Mouse (Mus musculus) liver, postnatal 0 days (tissue): Measurements from ENCODE around the gene Tango6. TPM values are rescaled to one million over a fixed set of nuclear protein-coding genes. Genes with fewer than 3 reads are reported as not detected.

Experiments used
- ATAC-seq: fragments of 200-750 bp; cut with Nextera tagmentation; 2 replicates; pipeline ENCODE4 v1.8.0; 2017; ENCODE audit warnings: mild to moderate bottlenecking, moderate library complexity
- DNase-seq: peaks from one replicate; pipeline ENCODE4 v3.0.0-alpha.2; 2016
- H3K27ac ChIP-seq: fragments of 300-500 bp; sonication (generic); 2 replicates; pipeline ENCODE4 v1.5.1; 2014; ENCODE audit warnings: antibody characterized with exemption, moderate library complexity, mild to moderate bottlenecking, low read depth
- H3K27me3 ChIP-seq: fragments of 300-500 bp; sonication (generic); 2 replicates; pipeline ENCODE4 v1.6.1; 2014; ENCODE audit warnings: low read length, control low read depth, mixed read lengths; ENCODE audit not compliant: insufficient read depth
- H3K36me3 ChIP-seq: fragments of 300-500 bp; sonication (generic); replicated peaks from 2 replicates; pipeline ENCODE4 v1.6.1; 2014; ENCODE audit warnings: mild to moderate bottlenecking, control low read depth, low read length, moderate library complexity, mixed read lengths; ENCODE audit not compliant: insufficient read depth
- H3K4me1 ChIP-seq: fragments of 300-500 bp; sonication (generic); 2 replicates; pipeline ENCODE4 v1.6.1; 2014; ENCODE audit warnings: antibody characterized with exemption, mild to moderate bottlenecking, control low read depth; ENCODE audit not compliant: insufficient read depth
- H3K4me2 ChIP-seq: fragments of 300-500 bp; sonication (generic); 2 replicates; pipeline ENCODE4 v1.6.1; 2014; ENCODE audit warnings: low read depth, mild to moderate bottlenecking, low read length, moderate library complexity, mixed read lengths
- H3K4me3 ChIP-seq: fragments of 300-500 bp; sonication (generic); 2 replicates; pipeline ENCODE4 v1.5.1; 2014; ENCODE audit warnings: low read depth, low read length
- H3K9ac ChIP-seq: fragments of 300-500 bp; sonication (generic); replicated peaks from 2 replicates; pipeline ENCODE4 v1.6.1; 2014; ENCODE audit warnings: mild to moderate bottlenecking, moderate library complexity
- H3K9me3 ChIP-seq: fragments of 300-500 bp; sonication (generic); 2 replicates; pipeline ENCODE4 v1.6.1; 2016; ENCODE audit warnings: mild to moderate bottlenecking, control low read depth, low read length, mixed read lengths
- CTCF ChIP-seq: sonication (generic); IDR thresholded peaks from 2 replicates; pipeline ENCODE4 v1.5.1; 2016; ENCODE audit warnings: antibody characterized with exemption, low read depth
- EP300 ChIP-seq: IDR thresholded peaks from 2 replicates; pipeline ENCODE4 v1.6.1; 2016; ENCODE audit warnings: antibody characterized with exemption, low read depth, mild to moderate bottlenecking
- WGBS: fragments of 180-500 bp; shearing (Covaris S2); extraction: QIAGEN DNeasy Blood & Tissue Kit; methylation state at CpG from one replicate; pipeline ENCODE4 v1.1.7; 2014; ENCODE audit not compliant: insufficient replicate concordance; 5-methylcytosine and 5-hydroxymethylcytosine counted together
- polyA plus RNA-seq: library from polyadenylated mRNA; unstranded; fragments of >200 nt; fragmentation: Nextera tagmentation; extraction: Ambion mirVana; gene quantifications from 2 replicates; pipeline ENCODE4 v1.2.1, GENCODE M21; 2015

The Tango6 gene
- polyA plus RNA-seq, 1 experiment from 2014 or later = 1.8 TPM

- whole genome bisulfite sequencing = 75% methylated on average over 8 of the region's 8 CpGs
- peaks cover 3% of the 10 kb centered on the region; the same call in 1 of the 2 replicates for H3K36me3 ChIP-seq
- ATAC-seq = no peak
Observed at GRCm38 (mm10) chr8:106648421-106648820, 34.4 kb upstream of the Tango6 start.

GRCm38 (mm10) chr8:106651994-106652393 lies 30.9 kb upstream of the Tango6 start:
- 41% methylated on average over 3 of the region's 3 CpGs for WGBS
- TF ChIP-seq CTCF (no peak), EP300 (no peak)

More at GRCm38 (mm10) chr8:106648421-106648820, 34.4 kb upstream of the Tango6 start:
- Histone ChIP-seq H3K4me1 (no peaks in the 10 kb centered on the region), H3K9ac (no peak overlapping the region), H3K4me3 (no peak overlapping the region), H3K4me2 (no peak overlapping the region), H3K27me3 (no peaks in the 10 kb centered on the region), H3K9me3 (no peaks in the 10 kb centered on the region), H3K27ac (no peak overlapping the region)
- TF ChIP-seq CTCF = no peak
- TF ChIP-seq EP300 = no peak
- no peak for DNase-seq

GRCm38 (mm10) chr8:106656046-106656445 lies 26.8 kb upstream of the Tango6 start:
- H3K27ac ChIP-seq = no peak overlapping the region
- DNase-seq (no peak), ATAC-seq (no peak)
- no peaks in the 10 kb centered on the region for H3K4me1 ChIP-seq
- no peak for TF ChIP-seq EP300
- no peak for TF ChIP-seq CTCF
- no peak overlapping the region for H3K4me3 ChIP-seq
- peaks cover 11% of the 10 kb centered on the region for H3K36me3 ChIP-seq
- no peaks in the 10 kb centered on the region for H3K27me3 ChIP-seq
- no peak overlapping the region for H3K9ac ChIP-seq
- H3K4me2 ChIP-seq = no peak overlapping the region
- no peaks in the 10 kb centered on the region for H3K9me3 ChIP-seq

More at GRCm38 (mm10) chr8:106651994-106652393, 30.9 kb upstream of the Tango6 start:
- H3K4me3 ChIP-seq = no peak overlapping the region
- no peak overlapping the region for H3K4me2 ChIP-seq
- ATAC-seq (no peak), DNase-seq (no peak)
- peaks cover 3% of the 10 kb centered on the region; the same call in 1 of the 2 replicates for H3K36me3 ChIP-seq
- H3K27me3 ChIP-seq = no peaks in the 10 kb centered on the region
- no peak overlapping the region for H3K27ac ChIP-seq
- H3K4me1 ChIP-seq = no peaks in the 10 kb centered on the region
- H3K9me3 ChIP-seq = no peaks in the 10 kb centered on the region
- no peak overlapping the region for H3K9ac ChIP-seq

DNA sequence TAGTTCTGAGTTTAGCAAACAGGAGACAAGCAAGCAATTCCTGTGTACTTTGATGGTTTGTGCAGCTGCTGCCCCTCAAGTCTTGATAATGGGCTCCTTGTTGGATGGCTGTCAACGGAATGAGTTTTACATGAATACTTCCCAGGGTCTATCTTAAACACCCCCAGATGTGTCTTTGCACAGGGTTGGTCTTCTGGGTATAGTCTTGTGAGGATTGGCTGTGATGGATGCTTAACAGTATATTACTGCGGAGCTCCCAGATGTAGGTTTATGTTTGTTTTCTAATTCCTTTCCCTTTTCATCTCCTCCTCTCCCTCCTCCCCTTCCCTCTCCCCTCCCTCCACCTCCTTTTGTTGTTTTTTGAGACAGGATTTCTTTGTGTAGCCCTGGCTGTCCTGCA lies 10.1 kb upstream of the Tango6 start:
- Histone ChIP-seq H3K27ac (no peak overlapping the region), H3K36me3 (no peaks in the 10 kb centered on the region; the same call in 1 of the 2 replicates), H3K9me3 (no peaks in the 10 kb centered on the region), H3K4me2 (no peak overlapping the region), H3K4me3 (no peak overlapping the region), H3K4me1 (no peaks in the 10 kb centered on the region), H3K9ac (no peak overlapping the region), H3K27me3 (no peaks in the 10 kb centered on the region)
- 67% methylated on average over 2 of the region's 2 CpGs for WGBS
- DNase-seq (no peak), ATAC-seq (no peak)
- TF ChIP-seq CTCF = no peak
- no peak for TF ChIP-seq EP300

DNA sequence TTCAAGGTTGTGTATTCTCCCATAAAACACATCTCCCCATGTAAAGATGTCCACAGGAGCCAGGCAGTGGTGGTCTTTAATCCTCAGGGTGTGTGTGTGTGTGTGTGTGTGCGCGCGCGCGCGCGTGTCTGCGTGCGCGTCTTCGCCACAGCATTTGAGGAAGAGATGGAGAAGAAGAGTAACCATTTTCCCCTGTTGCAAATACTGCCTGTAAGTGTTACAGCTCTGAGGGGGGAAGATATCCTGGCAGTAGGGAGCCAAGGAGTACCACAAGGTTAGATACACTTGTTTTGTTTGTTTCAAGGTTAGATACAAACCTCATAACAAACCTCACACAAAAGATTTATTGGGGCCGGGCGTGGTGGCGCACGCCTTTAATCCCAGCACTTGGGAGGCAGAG lies 8.6 kb upstream of the Tango6 start:
- H3K27ac ChIP-seq = no peak overlapping the region
- ATAC-seq (no peak), DNase-seq (no peak)
- no peaks in the 10 kb centered on the region; the same call in 1 of the 2 replicates for H3K36me3 ChIP-seq
- no peaks in the 10 kb centered on the region for H3K9me3 ChIP-seq
- H3K9ac ChIP-seq = no peak overlapping the region
- no peak overlapping the region for H3K4me3 ChIP-seq
- no peak overlapping the region for H3K4me2 ChIP-seq
- TF ChIP-seq CTCF (no peak), EP300 (no peak)
- H3K4me1 ChIP-seq = no peaks in the 10 kb centered on the region
- H3K27me3 ChIP-seq = no peaks in the 10 kb centered on the region
- WGBS = 91% methylated on average over 15 of the region's 15 CpGs

DNA sequence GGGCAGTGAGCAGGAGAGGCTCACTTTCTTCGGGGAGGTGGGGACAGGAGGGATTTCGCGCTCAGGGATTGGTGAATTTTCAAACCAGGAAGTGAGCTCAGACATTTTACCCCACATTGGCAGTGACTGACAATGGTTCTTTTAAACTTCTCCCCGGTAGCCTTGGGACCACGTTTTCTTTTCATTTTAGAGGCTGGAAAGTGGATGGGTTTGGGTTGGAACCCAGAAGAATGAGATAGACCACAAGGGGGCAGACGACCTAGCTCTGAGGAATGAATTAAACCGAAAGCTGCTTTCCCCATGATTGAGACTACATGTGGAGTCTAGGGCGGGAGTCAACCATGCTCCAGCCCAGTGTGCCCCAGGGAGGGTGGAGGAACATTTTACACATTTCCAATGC lies 8.0 kb upstream of the Tango6 start:
- DNase-seq = no peak
- H3K27ac ChIP-seq = no peak overlapping the region
- TF ChIP-seq EP300 (no peak), CTCF (peak; percentile 44)
- H3K9ac ChIP-seq = no peak overlapping the region
- H3K27me3 ChIP-seq = no peaks in the 10 kb centered on the region
- ATAC-seq = no peak
- H3K4me3 ChIP-seq = no peak overlapping the region
- H3K9me3 ChIP-seq = no peaks in the 10 kb centered on the region
- no peaks in the 10 kb centered on the region for H3K4me1 ChIP-seq
- WGBS = 76% methylated on average over 8 of the region's 8 CpGs
- H3K4me2 ChIP-seq = no peak overlapping the region
- H3K36me3 ChIP-seq = no peaks in the 10 kb centered on the region; the same call in 1 of the 2 replicates

DNA sequence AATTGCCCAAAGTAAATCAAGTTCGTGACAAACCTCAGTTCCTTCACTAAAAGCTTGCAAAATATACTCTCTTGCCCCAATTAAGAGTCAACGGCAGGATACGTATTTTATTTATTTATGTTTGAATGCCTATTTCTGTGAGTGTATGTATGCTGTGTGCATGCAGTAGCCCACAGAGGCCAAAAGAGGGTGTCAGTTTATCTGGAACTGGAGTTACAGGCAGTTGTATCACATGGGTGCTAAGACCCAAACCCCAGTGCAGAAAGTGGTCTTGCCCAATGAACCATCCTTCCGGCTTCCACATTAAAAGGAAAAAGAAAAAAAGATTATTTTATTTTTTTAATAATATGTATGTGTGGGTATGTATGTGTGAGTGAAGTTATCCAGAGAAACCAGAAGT lies 1.5 kb downstream of the Tango6 start:
- no peaks in the 10 kb centered on the region for H3K27me3 ChIP-seq
- H3K4me1 ChIP-seq = no peaks in the 10 kb centered on the region; the same call in 1 of the 2 replicates
- H3K4me2 ChIP-seq = no peak overlapping the region
- no peak overlapping the region for H3K9ac ChIP-seq
- ATAC-seq (no peak), DNase-seq (no peak)
- TF ChIP-seq CTCF (no peak), EP300 (no peak)
- H3K4me3 ChIP-seq = no peak overlapping the region
- no peaks in the 10 kb centered on the region for H3K9me3 ChIP-seq
- no peak overlapping the region for H3K27ac ChIP-seq
- H3K36me3 ChIP-seq = no peaks in the 10 kb centered on the region; the same call in 1 of the 2 replicates
- WGBS = 88% methylated on average over 4 of the region's 4 CpGs
